Mouse (Mus musculus) hindbrain, embryonic 12.5 days (tissue): Measurements from ENCODE around the gene Syp. TPM values are rescaled to one million over a fixed set of nuclear protein-coding genes. Genes with fewer than 3 reads are reported as not detected.
A peak's percentile ranks its signal among the peaks of the same experiment; 100 is the strongest.

Experiments used
- ATAC-seq: fragments of 200-750 bp; cut with Nextera tagmentation; 2 replicates; pipeline ENCODE4 v1.8.0; 2017; ENCODE audit warnings: moderate TSS enrichment; ENCODE audit not compliant: low FRiP score
- H3K27ac ChIP-seq: fragments of 300-500 bp; sonication (generic); 2 replicates; pipeline ENCODE4 v1.5.1; 2016; ENCODE audit warnings: mild to moderate bottlenecking
- H3K27me3 ChIP-seq: fragments of 300-500 bp; sonication (generic); 2 replicates; pipeline ENCODE4 v1.6.1; 2016; ENCODE audit warnings: mild to moderate bottlenecking
- H3K36me3 ChIP-seq: fragments of 300-500 bp; sonication (generic); 2 replicates; pipeline ENCODE4 v1.6.1; 2016; ENCODE audit warnings: mild to moderate bottlenecking
- H3K4me1 ChIP-seq: fragments of 300-500 bp; sonication (generic); 2 replicates; pipeline ENCODE4 v1.6.1; 2016
- H3K4me2 ChIP-seq: fragments of 300-500 bp; sonication (generic); replicated peaks from 2 replicates; pipeline ENCODE4 v1.6.1; 2016; ENCODE audit warnings: mild to moderate bottlenecking
- H3K4me3 ChIP-seq: fragments of 300-500 bp; sonication (generic); 2 replicates; pipeline ENCODE4 v1.5.1; 2016; ENCODE audit warnings: mild to moderate bottlenecking
- H3K9ac ChIP-seq: fragments of 300-500 bp; sonication (generic); 2 replicates; pipeline ENCODE4 v1.6.1; 2016; ENCODE audit warnings: mild to moderate bottlenecking, moderate library complexity
- H3K9me3 ChIP-seq: fragments of 300-500 bp; sonication (generic); replicated peaks from 2 replicates; pipeline ENCODE4 v1.6.1; 2016; ENCODE audit warnings: mild to moderate bottlenecking
- WGBS: fragments of 180-500 bp; shearing (Covaris S2); methylation state at CpG from one replicate; pipeline ENCODE4 v1.1.7; 2016; 5-methylcytosine and 5-hydroxymethylcytosine counted together
- polyA plus RNA-seq: library from polyadenylated mRNA; unstranded; fragments of >200 nt; fragmentation: Nextera tagmentation; extraction: Ambion mirVana; gene quantifications from 2 replicates; pipeline ENCODE4 v1.2.1, GENCODE M21; 2016

Syp gene
- 44.3 and 47.2 TPM in 2 replicates for polyA plus RNA-seq

DNA sequence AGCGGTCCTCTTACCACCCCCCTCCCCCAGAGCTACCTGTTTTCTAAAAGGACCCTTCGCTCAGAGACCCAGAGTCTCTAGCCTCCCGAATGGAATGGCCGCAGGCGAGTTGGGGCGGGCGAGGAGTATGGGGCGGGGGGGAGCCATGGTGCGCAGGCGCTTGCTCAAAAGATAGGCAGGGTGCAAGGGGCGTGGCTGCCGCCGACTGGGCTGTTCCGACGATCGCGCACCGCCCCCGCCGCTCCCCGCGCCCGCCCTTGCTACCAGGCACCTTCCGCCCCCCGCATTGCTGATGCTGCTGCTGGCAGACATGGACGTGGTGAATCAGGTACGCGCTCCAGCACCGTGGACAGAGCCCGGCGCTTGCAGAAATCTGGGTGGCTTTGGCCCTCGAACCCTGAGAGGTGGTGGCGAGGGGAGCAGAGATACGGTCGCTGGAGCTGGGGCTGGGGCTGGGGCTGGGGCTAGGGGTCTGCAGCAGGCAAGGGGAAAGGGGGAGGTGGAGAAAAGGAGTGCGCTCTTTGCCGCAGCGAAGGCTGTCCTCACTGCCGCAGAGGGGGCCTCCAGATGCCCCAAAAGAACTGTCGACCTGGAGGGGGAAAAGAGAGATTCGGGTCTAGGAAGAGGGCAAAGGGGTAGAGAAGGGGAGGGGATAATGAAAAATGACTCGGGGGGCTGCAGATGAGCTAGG, at the start of gene Syp:
Syp (plus strand) TSS at position 71 of the 691 bp plus-strand sequence.
- Histone ChIP-seq H3K4me3 (peak within 1 kb of the TSS; percentile 51), H3K9me3 (no peaks in the 10 kb centered on the region), H3K4me2 (peak within 1 kb of the TSS; percentile 54), H3K27ac (peak within 1 kb of the TSS; percentile 60), H3K4me1 (no peaks in the 10 kb centered on the region), H3K36me3 (no peaks in the 10 kb centered on the region), H3K27me3 (no peaks in the 10 kb centered on the region), H3K9ac (peak within 1 kb of the TSS; percentile 68)
- 24% methylated on average over 42 of the region's 42 CpGs for WGBS
- ATAC-seq = peak; percentile 86

DNA sequence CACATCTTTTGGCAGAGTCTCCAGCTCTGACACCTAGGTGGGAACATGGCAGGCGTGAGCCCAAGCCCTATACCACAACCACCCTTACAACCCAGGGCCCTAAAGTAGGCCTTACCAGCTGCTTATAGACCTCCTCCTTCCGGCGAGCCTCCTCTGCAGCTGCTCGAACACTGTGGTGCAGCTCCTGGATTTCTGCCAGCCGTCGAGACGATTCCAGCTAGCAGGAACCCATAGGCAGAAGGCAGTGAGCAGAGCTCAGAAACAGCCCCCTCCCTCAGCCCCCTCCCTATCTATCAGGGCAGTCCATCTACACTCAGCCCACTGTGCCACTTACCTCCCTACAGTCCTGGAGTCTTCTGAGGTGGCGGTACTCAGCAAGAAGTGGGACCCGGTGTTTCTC, 42.9 kb upstream of the Syp start:
- H3K27me3 ChIP-seq = no peaks in the 10 kb centered on the region
- no peaks in the 10 kb centered on the region; the same call in 1 of the 2 replicates for H3K9me3 ChIP-seq
- no peak overlapping the region for H3K9ac ChIP-seq
- H3K36me3 ChIP-seq = peaks cover 19% of the 10 kb centered on the region
- no peaks in the 10 kb centered on the region for H3K4me1 ChIP-seq
- H3K4me2 ChIP-seq = no peak overlapping the region
- WGBS = 90% methylated on average over 9 of the region's 9 CpGs
- no peak overlapping the region for H3K4me3 ChIP-seq
- ATAC-seq = no peak
- H3K27ac ChIP-seq = no peak overlapping the region

DNA sequence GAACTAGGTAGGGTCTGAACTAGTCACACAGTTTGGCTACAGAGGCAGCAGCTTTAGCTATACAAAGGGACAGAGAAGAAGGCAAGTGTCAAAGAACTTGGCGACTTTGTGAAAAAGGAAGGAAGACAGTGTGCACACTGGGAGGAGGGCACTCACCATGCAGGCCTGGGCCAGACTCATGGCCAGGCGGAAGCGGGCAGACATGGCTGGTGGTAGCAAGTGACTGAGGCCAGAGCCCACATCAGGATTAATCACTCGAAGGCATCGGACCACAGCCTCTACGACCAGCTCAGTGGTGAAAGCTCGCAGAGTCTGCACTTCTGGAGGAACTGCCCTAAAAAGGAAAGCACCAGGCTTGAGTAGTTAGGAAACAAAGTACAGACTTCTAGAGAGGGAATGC, 34.3 kb upstream of the Syp start:
- H3K9ac ChIP-seq = no peak overlapping the region
- peak overlapping the region; percentile 53 for H3K4me2 ChIP-seq
- no peak for ATAC-seq
- H3K27ac ChIP-seq = no peak overlapping the region
- no peak overlapping the region for H3K4me3 ChIP-seq
- 0 out of 2 replicates have a peak, but pooled peaks cover 3% of the 10 kb centered on the region for H3K9me3 ChIP-seq
- 0 out of 2 replicates have a peak, but pooled peaks cover 2% of the 10 kb centered on the region for H3K4me1 ChIP-seq
- no peaks in the 10 kb centered on the region for H3K27me3 ChIP-seq
- 90% methylated on average over 7 of the region's 7 CpGs for WGBS
- H3K36me3 ChIP-seq = peaks cover 3% of the 10 kb centered on the region; the same call in 1 of the 2 replicates

DNA sequence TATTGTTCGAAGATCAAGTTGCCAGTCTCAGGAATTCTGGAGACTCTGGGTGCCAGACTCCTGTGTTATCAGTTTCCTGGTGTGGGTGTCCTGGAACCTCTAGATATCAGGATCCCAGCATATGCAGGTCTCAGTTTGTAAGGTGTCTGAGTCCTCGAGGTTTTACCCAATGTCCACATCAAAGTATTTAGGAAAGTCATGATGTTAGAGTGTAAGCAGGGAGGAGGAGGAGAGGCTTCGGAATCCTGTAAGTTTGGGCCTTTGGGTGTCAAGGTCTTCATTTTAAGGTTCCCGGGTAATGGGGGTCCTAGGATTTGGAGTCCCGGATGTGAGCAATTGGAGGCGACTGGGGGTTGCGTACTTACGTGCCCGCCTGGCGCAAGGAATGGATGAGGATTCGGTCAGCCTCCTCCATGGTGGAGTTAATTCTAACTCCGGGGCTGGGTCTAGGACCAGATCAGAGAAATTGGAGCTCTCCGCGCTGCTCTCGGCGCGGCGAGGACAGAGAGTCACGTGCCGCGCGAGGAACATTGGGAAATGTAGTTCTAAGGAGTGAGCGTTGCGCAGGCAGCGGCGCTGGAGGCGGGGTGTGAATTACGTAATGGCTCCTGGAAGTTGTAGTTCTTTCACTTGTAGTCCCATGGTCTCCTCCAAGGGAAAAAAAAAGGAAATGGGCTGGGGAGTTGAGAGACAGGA, 33.2 kb upstream of the Syp start, which contains the start of gene Ccdc22:
Ccdc22 (minus strand) TSS at position 639 of the 696 bp plus-strand sequence.
- peak; percentile 88 for ATAC-seq
- 27% methylated on average over 28 of the region's 28 CpGs for WGBS
- 0 out of 2 replicates have a peak, but pooled peaks cover 2% of the 10 kb centered on the region for H3K4me1 ChIP-seq
- H3K9ac ChIP-seq = peak within 1 kb of the TSS; percentile 50
- no peaks in the 10 kb centered on the region for H3K36me3 ChIP-seq
- H3K27ac ChIP-seq = no peak within 1 kb of the TSS
- peak within 1 kb of the TSS; percentile 53 for H3K4me2 ChIP-seq
- 0 out of 2 replicates have a peak, but pooled peaks cover 3% of the 10 kb centered on the region for H3K9me3 ChIP-seq
- no peaks in the 10 kb centered on the region for H3K27me3 ChIP-seq
- peak within 1 kb of the TSS; percentile 42 for H3K4me3 ChIP-seq

DNA sequence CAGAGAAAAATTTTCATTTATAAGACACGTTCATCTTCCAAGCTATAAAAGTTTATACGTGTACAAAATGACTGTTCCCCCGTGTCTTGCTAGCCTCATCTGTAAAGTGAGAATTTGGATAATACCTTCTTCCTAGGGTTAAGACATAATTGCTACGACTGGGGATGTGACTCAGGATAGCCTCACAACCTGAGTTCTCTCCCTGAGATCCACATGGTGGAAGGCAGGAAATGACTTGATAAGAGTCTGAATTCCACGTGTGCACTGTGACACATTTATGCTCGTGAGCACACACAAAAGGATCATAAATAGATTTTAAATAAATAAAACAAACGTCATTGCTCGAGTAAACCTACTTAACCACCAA, 32.7 kb upstream of the Syp start:
- no peak overlapping the region for H3K4me3 ChIP-seq
- H3K4me2 ChIP-seq = no peak overlapping the region
- 0 out of 2 replicates have a peak, but pooled peaks cover 3% of the 10 kb centered on the region for H3K9me3 ChIP-seq
- no peak overlapping the region for H3K9ac ChIP-seq
- 0 out of 2 replicates have a peak, but pooled peaks cover 2% of the 10 kb centered on the region for H3K4me1 ChIP-seq
- WGBS = 53% methylated on average over 8 of the region's 8 CpGs
- no peaks in the 10 kb centered on the region for H3K36me3 ChIP-seq
- no peaks in the 10 kb centered on the region for H3K27me3 ChIP-seq
- H3K27ac ChIP-seq = no peak overlapping the region
- ATAC-seq = peak; percentile 51; the same call in 1 of the 2 replicates

DNA sequence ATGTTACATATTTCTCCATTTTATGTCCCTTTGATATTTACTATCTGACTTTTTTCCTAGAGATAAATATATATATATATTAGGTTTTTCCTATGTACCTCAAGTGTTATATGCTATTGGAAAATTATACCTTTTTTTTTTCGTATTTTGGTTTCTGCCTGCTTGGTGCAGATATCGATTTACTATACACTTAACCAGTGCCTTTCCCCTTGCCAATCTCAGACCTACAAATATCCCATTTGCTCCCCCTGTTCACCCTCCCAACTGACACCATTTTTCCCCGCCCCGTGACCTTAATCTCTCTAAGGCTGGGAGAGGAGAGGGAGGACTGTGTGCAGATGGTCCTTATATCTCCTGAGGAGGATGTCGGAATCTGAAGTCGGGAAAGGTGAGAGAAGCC, 31.5 kb upstream of the Syp start, which contains the start of gene Cacna1f:
Cacna1f (plus strand) TSS at position 301 of the 400 bp plus-strand sequence.
- 66% methylated on average over 6 of the region's 6 CpGs for WGBS
- no peak within 1 kb of the TSS for H3K9ac ChIP-seq
- no peak within 1 kb of the TSS for H3K27ac ChIP-seq
- H3K27me3 ChIP-seq = no peaks in the 10 kb centered on the region
- H3K4me1 ChIP-seq = 0 out of 2 replicates have a peak, but pooled peaks cover 2% of the 10 kb centered on the region
- no peak within 1 kb of the TSS for H3K4me2 ChIP-seq
- 0 out of 2 replicates have a peak, but pooled peaks cover 3% of the 10 kb centered on the region for H3K9me3 ChIP-seq
- ATAC-seq = no peak
- no peak within 1 kb of the TSS for H3K4me3 ChIP-seq
- no peaks in the 10 kb centered on the region for H3K36me3 ChIP-seq

DNA sequence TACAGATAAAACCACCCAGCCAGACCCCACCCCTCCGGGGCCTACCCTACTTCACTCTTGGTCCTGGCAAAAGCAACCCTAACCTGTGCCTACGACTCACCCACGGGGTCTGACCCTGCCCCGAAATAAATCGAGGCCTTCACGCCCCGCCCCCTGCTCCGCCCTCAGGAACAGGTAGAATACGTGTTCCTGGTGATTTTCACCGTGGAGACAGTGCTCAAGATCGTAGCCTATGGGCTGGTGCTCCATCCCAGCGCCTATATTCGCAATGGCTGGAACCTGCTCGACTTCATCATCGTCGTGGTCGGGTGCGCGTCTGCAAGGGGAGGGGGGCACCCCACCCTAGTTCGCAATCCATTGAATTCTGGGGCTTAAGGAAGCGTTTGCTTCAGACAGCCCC, 28.2 kb upstream of the Syp start:
- Histone ChIP-seq H3K4me2 (peak overlapping the region; percentile 64), H3K36me3 (no peaks in the 10 kb centered on the region), H3K27ac (no peak overlapping the region), H3K4me1 (no peaks in the 10 kb centered on the region), H3K4me3 (peak overlapping the region; percentile 37), H3K9me3 (0 out of 2 replicates have a peak, but pooled peaks cover 3% of the 10 kb centered on the region), H3K9ac (peak overlapping the region; percentile 43), H3K27me3 (no peaks in the 10 kb centered on the region)
- 21% methylated on average over 21 of the region's 21 CpGs for WGBS
- no peak for ATAC-seq

DNA sequence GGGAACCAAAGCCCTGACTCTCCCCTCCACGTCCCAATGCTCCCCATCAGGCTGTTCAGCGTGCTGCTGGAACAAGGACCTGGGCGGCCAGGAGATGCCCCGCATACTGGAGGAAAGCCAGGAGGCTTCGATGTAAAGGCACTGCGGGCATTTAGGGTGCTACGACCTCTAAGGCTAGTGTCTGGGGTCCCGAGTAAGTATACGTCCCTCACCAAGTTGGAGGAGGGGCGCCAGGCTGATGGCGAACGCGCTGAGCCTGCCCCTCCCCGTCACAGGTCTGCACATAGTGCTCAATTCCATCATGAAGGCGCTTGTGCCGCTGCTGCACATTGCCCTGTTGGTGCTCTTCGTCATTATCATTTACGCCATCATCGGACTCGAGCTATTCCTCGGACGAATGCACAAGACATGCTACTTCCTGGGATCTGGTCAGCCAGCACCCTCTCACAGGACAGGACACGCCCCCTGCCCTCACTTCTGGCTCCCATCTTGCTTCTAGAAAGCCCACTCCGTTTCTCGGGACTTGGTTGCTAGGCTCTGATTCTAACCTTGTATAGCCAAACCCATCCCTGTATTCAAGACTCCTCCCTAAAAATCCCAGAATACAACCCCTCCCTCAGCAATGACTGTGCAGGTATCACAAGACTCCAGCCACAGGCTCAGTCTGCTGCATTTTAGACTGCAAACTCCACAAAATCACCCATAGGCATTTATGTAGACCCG, 27.6 kb upstream of the Syp start:
- Histone ChIP-seq H3K27me3 (no peaks in the 10 kb centered on the region), H3K27ac (no peak overlapping the region), H3K4me1 (no peaks in the 10 kb centered on the region), H3K9ac (peak overlapping the region; percentile 43), H3K4me2 (peak overlapping the region; percentile 64), H3K4me3 (peak overlapping the region; percentile 37), H3K9me3 (0 out of 2 replicates have a peak, but pooled peaks cover 3% of the 10 kb centered on the region), H3K36me3 (no peaks in the 10 kb centered on the region)
- 16% methylated on average over 25 of the region's 26 CpGs for WGBS
- ATAC-seq = peak; percentile 29; the same call in 1 of the 2 replicates

DNA sequence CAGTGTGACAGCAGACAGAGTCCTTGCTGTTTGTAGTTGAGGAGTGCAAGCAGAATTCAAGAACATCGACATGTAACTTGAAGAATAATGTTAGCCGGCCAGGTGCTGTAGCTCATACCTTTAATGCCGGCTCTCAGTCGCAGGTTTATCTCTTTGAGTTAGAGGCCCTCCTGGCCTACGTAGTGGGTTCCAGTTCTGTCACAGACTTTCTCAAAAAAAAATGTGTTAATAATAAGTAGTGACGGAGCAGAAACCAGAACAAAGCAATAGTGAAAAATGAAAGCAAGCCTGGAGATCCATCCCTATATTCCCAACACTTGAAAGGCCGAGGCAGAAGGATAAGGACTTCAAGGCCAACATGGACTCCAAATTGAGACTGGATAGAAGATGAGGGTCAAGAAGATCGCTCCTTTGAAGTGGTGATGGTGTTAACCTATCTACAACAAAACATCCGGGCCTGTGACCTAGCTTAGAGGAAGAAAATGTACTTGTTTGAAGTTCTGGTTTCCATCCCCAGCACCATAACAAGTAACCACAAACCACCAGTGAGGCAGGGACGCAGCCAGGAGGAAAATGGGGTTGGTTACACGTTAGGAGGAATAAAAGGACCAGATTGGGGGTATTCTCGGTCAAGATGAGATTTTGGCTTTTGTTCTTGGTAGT, 20.3 kb upstream of the Syp start:
- WGBS = 76% methylated on average over 12 of the region's 12 CpGs
- H3K36me3 ChIP-seq = no peaks in the 10 kb centered on the region

DNA sequence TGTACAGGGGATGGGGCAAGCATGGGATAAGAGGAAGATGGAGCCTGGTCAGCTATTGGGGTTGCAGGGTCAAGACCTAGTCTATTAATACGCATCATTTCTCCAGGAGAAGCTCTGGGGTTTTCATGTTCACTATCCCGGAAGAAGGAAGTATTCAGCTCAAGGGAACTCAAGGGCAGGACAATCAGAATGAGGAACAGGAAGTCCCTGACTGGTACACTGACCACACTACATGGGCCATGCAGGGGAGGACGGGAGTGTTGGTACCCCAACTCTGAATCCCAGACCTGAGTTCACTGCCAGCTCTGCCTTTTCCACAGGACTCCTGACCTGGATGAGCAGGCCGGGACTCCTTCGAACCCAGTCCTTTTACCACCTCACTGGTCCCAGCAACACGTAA, 5.7 kb upstream of the Syp start:
- WGBS = 89% methylated on average over 6 of the region's 6 CpGs
- H3K9me3 ChIP-seq = no peaks in the 10 kb centered on the region
- H3K4me3 ChIP-seq = no peak overlapping the region
- no peak overlapping the region for H3K9ac ChIP-seq
- no peaks in the 10 kb centered on the region for H3K4me1 ChIP-seq
- H3K36me3 ChIP-seq = no peaks in the 10 kb centered on the region
- H3K27ac ChIP-seq = no peak overlapping the region
- no peaks in the 10 kb centered on the region for H3K27me3 ChIP-seq
- ATAC-seq = no peak
- H3K4me2 ChIP-seq = no peak overlapping the region

More for the DNA sequence above, 20.3 kb upstream of the Syp start:
- no peak overlapping the region for H3K4me3 ChIP-seq
- no peak overlapping the region for H3K27ac ChIP-seq
- no peaks in the 10 kb centered on the region for H3K27me3 ChIP-seq
- no peak for ATAC-seq
- H3K4me2 ChIP-seq = no peak overlapping the region
- H3K9ac ChIP-seq = no peak overlapping the region
- H3K4me1 ChIP-seq = no peaks in the 10 kb centered on the region
- no peaks in the 10 kb centered on the region for H3K9me3 ChIP-seq

DNA sequence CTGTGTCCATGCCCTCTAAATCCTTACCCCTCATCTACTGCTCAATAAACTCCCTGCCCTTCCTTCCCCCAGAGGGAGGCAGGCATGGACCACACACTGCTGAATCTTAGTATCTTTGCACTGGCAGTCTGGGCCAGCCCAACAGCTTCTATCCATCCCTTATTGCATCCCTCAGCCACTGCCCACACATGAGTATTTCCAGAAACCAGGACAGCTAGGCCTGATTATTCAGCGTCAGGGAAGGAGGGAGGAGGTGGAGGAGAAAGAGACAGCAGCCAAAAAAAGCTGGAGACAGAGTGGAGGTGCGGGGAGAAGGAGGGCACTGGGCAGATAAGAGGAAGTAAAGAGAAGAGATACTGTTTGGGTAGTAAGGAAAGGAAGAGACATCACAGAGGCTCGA, 3.2 kb upstream of the Syp start:
- Histone ChIP-seq H3K36me3 (no peaks in the 10 kb centered on the region), H3K9ac (no peak overlapping the region), H3K9me3 (no peaks in the 10 kb centered on the region), H3K4me1 (no peaks in the 10 kb centered on the region), H3K27me3 (no peaks in the 10 kb centered on the region), H3K4me3 (no peak overlapping the region), H3K27ac (no peak overlapping the region), H3K4me2 (no peak overlapping the region)
- no peak for ATAC-seq
- 72% methylated on average over 3 of the region's 3 CpGs for WGBS
